Mouse (Mus musculus) frontal cortex, postnatal 36 days (tissue): ENCODE results near the gene Olfr27.

Experiments used
- DNase-seq, 2 experiments: peaks; one replicate each; pipeline ENCODE4 v3.0.0; 2022; ENCODE audit warnings: low spot score in 2 of 2

Olfr27 gene

GRCm38 (mm10) chr9:39127831-39128230 is at the start of gene Olfr27:
Gene Olfr27 (plus strand): TSS chr9:39128131.
- no peak for DNase-seq

- no peak for DNase-seq
Measured at GRCm38 (mm10) chr9:39078787-39079186, 49.1 kb upstream of the Olfr27 start, which contains the start of gene Olfr938. Gene Olfr938 (minus strand): TSS chr9:39078887.

- no peak for DNase-seq
Measured at GRCm38 (mm10) chr9:39127326-39127725, 605 bp upstream of the Olfr27 start.

- DNase-seq: no peak
Measured at GRCm38 (mm10) chr9:39152401-39152800, 24.5 kb downstream of the Olfr27 start.

- no peak for DNase-seq
Measured at GRCm38 (mm10) chr9:39166004-39166403, 38.1 kb downstream of the Olfr27 start, which contains the start of gene Olfr943. Gene Olfr943 (plus strand): TSS chr9:39166304.
